Mouse (Mus musculus) hindbrain, embryonic 16.5 days (tissue): ENCODE measurements around the gene Sec13. TPM values are rescaled to one million over a fixed set of nuclear protein-coding genes. Genes with fewer than 3 reads are reported as not detected.

Source experiments
- ATAC-seq: fragments of 200-750 bp; cut with Nextera tagmentation; 2 replicates; pipeline ENCODE4 v1.8.0; 2017; ENCODE audit warnings: moderate TSS enrichment, moderate library complexity
- H3K27ac ChIP-seq: fragments of 300-500 bp; sonication (generic); 2 replicates; pipeline ENCODE4 v1.5.1; 2014; ENCODE audit warnings: low read depth, mild to moderate bottlenecking, control low read depth, low read length, moderate library complexity
- H3K27me3 ChIP-seq: fragments of 300-500 bp; sonication (generic); replicated peaks from 2 replicates; pipeline ENCODE4 v1.6.1; 2014; ENCODE audit warnings: low read length; ENCODE audit not compliant: control insufficient read depth, insufficient read depth
- H3K36me3 ChIP-seq: fragments of 300-500 bp; sonication (generic); 2 replicates; pipeline ENCODE4 v1.6.1; 2014; ENCODE audit warnings: mild to moderate bottlenecking, low read length, moderate library complexity, mixed read lengths; ENCODE audit not compliant: control insufficient read depth, insufficient read depth
- H3K4me1 ChIP-seq: fragments of 300-500 bp; sonication (generic); 2 replicates; pipeline ENCODE4 v1.6.1; 2014; ENCODE audit warnings: low read depth, low read length; ENCODE audit not compliant: control insufficient read depth, insufficient read depth
- H3K4me2 ChIP-seq: fragments of 300-500 bp; sonication (generic); 2 replicates; pipeline ENCODE4 v1.6.1; 2014; ENCODE audit warnings: mild to moderate bottlenecking, low read length, control low read depth, moderate library complexity
- H3K4me3 ChIP-seq: fragments of 300-500 bp; sonication (generic); 2 replicates; pipeline ENCODE4 v1.5.1; 2014; ENCODE audit warnings: mild to moderate bottlenecking, low read length, control low read depth, moderate library complexity
- H3K9ac ChIP-seq: fragments of 300-500 bp; sonication (generic); 2 replicates; pipeline ENCODE4 v1.6.1; 2014; ENCODE audit warnings: low read depth, mild to moderate bottlenecking, control low read depth, low read length, moderate library complexity
- H3K9me3 ChIP-seq: fragments of 300-500 bp; sonication (generic); 2 replicates; pipeline ENCODE4 v1.6.1; 2014; ENCODE audit warnings: mild to moderate bottlenecking, low read length, moderate library complexity; ENCODE audit not compliant: control insufficient read depth
- WGBS: fragments of 180-500 bp; shearing (Covaris S2); extraction: QIAGEN DNeasy Blood & Tissue Kit; methylation state at CpG from one replicate; pipeline ENCODE4 v1.1.7; 2014; 5-methylcytosine and 5-hydroxymethylcytosine counted together
- polyA plus RNA-seq: library from polyadenylated mRNA; unstranded; fragments of >200 nt; fragmentation: Nextera tagmentation; extraction: Ambion mirVana; gene quantifications from 2 replicates; pipeline ENCODE4 v1.2.1, GENCODE M21; 2015

Gene Sec13
- polyA plus RNA-seq, 1 experiment from 2014 or later = 197 TPM

DNA sequence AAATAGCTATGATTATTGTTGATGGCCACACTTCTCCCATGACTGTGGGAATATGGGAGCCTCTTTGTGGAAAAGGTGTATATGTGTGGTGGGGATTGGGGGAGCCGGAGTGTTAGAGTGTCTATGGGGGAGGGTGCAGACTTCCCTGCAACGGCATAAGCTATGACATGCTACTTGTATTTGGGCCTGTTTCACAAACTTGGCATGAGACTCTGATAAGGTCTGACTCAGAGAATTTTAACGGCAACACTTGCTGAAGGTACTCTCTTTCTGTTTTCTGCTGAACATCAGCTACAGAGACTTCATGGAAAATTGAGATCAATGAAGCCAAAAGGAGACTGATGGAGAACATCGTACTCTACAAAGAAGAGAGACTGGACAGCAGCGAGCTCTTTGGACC is 47.2 kb downstream of the Sec13 start:
- no peak overlapping the region for H3K27ac ChIP-seq
- ATAC-seq = no peak
- 93% methylated on average over 5 of the region's 5 CpGs for WGBS

DNA sequence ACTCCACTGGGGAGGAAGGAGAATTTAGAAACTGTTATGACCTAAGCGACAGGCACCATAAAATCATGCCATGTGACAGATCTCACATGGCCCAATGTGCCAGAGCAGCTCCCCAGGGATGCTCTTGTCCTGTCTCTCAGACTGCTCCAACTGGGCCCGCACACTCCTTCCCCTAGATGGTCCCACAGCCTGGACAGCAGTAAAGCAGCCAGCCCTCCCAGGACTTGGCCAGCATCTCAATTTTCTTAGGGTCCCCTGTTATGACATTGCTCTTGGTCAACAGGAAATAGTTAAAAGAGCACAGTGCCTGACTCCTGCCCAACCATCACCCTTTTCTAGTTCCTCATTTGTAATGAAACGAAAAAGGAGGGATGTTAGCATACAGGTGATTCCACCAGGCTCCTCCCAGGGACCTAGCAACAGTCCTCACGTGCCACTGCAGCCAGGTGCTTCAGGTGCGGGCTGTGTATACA is 47.8 kb downstream of the Sec13 start:
- Histone ChIP-seq H3K27ac (no peak overlapping the region), H3K9me3 (no peaks in the 10 kb centered on the region), H3K4me1 (no peaks in the 10 kb centered on the region), H3K27me3 (no peaks in the 10 kb centered on the region), H3K4me2 (no peak overlapping the region), H3K4me3 (no peak overlapping the region), H3K36me3 (no peaks in the 10 kb centered on the region), H3K9ac (no peak overlapping the region)
- ATAC-seq = no peak
- WGBS = 77% methylated on average over 5 of the region's 5 CpGs

More for the DNA sequence above, 47.2 kb downstream of the Sec13 start:
- H3K9me3 ChIP-seq = no peaks in the 10 kb centered on the region
- H3K36me3 ChIP-seq = no peaks in the 10 kb centered on the region
- no peak overlapping the region for H3K9ac ChIP-seq
- H3K27me3 ChIP-seq = no peaks in the 10 kb centered on the region
- H3K4me1 ChIP-seq = peaks cover 3% of the 10 kb centered on the region
- no peak overlapping the region for H3K4me3 ChIP-seq
- no peak overlapping the region for H3K4me2 ChIP-seq

DNA sequence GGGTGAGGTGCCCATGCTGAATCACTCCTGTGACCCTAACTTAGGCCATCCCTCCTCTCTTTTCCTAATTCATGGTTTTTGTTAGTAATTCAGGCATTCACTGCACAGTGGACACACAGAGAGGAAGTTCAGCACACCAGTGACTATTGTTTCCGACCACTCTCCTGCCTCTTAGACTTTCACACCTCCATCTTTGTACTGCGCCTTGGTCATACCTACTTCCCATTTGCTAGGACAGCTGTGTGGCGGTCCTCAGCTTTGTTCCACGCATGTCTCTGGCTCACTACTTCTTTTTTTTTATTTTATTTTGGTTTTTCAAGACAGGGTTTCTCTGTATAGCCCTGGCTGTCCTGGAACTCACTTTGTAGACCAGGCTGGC is 49.5 kb downstream of the Sec13 start:
- Histone ChIP-seq H3K4me1 (no peaks in the 10 kb centered on the region), H3K27ac (no peak overlapping the region; the same call in 1 of the 2 replicates), H3K4me3 (no peak overlapping the region), H3K9me3 (no peaks in the 10 kb centered on the region), H3K4me2 (no peak overlapping the region), H3K9ac (no peak overlapping the region), H3K36me3 (no peaks in the 10 kb centered on the region), H3K27me3 (no peaks in the 10 kb centered on the region)
- no peak for ATAC-seq
- WGBS = 83% methylated on average over 4 of the region's 4 CpGs

DNA sequence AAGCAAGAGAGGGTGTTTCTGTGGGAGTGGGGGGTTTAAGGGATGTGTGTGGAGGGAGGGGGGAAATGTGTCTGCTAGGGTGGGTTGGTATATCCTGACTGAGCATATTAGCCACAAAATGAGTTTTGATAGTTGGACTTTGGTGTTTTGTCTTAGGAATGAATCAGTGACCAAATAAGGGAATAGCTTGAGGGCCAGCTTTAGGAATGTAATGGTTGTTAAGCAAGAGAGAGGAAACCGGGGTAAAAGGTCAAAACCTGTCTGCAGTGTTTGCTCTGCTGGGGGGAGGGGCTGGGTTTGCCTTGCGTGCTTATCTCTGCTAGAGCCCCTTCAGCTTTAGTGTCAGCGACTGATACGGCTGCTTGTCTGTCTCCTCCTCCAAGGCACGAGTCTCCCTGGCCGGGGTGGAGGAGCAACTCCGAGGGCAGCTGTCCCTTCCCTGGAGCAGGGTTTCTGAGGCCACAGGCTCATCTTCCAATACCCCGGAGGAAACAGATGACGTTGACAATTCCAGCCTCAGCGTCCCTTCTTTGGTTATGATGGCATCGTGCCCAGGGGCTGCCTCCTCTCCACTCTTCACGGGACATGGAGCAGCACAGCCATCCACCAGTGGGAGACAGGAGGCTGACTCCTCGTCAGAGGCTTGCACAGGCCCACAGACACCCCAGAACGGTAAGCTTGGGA is 50.0 kb downstream of the Sec13 start:
- WGBS = 11% methylated on average over 14 of the region's 14 CpGs
- no peaks in the 10 kb centered on the region for H3K4me1 ChIP-seq
- H3K36me3 ChIP-seq = no peaks in the 10 kb centered on the region
- no peak overlapping the region for H3K4me2 ChIP-seq
- H3K4me3 ChIP-seq = no peak overlapping the region
- H3K27ac ChIP-seq = no peak overlapping the region; the same call in 1 of the 2 replicates
- 0 out of 2 replicates have a peak, but pooled peaks have one; percentile 40 for ATAC-seq
- H3K27me3 ChIP-seq = no peaks in the 10 kb centered on the region
- H3K9me3 ChIP-seq = no peaks in the 10 kb centered on the region
- no peak overlapping the region for H3K9ac ChIP-seq

DNA sequence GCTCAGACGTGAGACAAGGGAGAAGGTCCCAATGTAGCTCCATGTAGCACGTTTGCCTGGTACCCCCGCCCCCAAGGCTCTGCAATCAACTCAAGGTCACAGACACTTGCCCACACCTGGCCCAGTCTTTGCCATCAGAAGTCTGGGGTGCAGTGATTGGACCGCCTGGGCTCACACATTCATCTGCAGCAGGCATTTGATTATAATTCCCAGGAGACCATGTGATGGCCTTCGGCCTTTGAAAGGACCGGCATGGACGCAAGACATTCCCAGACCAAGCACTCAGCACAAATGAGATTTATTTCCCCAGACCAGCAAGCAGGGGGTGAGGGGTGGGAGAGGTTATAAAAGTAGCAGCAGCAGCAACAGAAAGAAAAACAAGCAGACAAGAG is 50.5 kb downstream of the Sec13 start:
- Histone ChIP-seq H3K9ac (no peak overlapping the region), H3K4me2 (no peak overlapping the region), H3K27ac (no peak overlapping the region), H3K36me3 (no peaks in the 10 kb centered on the region), H3K4me3 (no peak overlapping the region), H3K4me1 (no peaks in the 10 kb centered on the region), H3K27me3 (no peaks in the 10 kb centered on the region), H3K9me3 (no peaks in the 10 kb centered on the region)
- no peak for ATAC-seq
- 29% methylated on average over 7 of the region's 7 CpGs for WGBS

DNA sequence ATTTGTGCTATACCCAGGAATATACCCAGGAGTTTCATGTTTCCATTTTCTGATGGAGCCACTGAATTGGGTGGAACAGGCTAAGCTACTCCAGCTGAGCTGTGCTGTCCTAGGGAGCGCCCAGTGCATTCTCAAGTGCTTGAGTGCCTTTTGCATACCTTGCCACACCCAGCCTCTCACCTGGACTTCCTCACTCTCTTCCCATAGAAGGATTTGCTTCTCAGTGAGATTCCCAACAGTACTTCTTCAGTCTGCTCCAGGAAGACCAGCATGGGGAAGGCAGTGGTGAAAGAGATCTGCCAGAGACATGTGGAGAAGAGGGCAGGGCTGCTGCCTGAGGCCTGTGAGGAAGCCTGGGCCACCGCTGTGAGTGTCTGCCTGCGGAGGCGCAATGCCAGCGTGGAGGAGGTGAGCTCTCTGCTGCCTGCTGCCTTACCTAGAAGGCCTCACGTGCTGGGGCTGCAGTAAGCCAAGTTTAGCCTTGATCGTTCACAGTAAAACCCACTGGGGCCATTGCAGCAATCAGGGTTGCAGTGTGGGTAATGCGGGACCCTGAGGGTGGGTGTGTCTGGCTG is 53.9 kb downstream of the Sec13 start:
- Histone ChIP-seq H3K27ac (no peak overlapping the region), H3K27me3 (no peaks in the 10 kb centered on the region), H3K4me2 (no peak overlapping the region), H3K4me1 (no peaks in the 10 kb centered on the region), H3K9me3 (no peaks in the 10 kb centered on the region), H3K4me3 (no peak overlapping the region), H3K36me3 (no peaks in the 10 kb centered on the region), H3K9ac (no peak overlapping the region)
- 52% methylated on average over 8 of the region's 8 CpGs for WGBS
- no peak for ATAC-seq

DNA sequence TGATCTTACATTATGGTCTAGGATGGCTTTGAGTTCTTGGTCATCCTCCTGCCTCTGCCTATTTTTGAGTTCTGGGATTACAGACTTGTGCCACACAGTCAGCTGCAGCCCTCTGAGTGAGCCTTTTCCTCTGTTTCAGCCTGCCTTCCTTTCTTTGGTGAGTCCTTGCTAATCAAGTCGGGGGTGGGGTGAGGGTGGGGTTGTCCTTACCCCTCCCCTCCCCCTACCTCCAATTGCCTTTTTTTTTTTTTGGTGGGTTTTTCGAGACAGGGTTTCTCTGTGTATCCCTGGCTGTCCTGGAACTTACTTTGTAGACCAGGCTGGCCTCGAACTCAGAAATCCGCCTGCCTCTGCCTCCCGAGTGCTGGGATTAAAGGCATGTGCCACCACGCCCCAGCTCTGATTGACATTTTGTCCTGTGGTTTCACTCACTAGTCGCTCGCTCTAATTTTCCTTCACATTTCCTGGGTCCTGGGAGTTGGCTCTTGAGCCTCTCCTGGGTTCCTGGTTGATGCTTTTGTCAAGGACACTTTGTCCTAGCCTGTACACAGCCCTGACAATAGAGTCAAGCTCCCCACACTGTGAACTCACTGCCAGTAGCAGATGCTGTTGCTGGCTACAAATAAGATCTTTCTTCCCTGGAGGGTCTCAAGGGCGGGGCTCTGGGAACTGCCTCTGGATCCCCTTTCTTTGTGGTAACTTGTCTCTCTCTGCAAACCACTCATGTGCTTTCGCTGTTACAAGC is 57.3 kb downstream of the Sec13 start:
- ATAC-seq = no peak

DNA sequence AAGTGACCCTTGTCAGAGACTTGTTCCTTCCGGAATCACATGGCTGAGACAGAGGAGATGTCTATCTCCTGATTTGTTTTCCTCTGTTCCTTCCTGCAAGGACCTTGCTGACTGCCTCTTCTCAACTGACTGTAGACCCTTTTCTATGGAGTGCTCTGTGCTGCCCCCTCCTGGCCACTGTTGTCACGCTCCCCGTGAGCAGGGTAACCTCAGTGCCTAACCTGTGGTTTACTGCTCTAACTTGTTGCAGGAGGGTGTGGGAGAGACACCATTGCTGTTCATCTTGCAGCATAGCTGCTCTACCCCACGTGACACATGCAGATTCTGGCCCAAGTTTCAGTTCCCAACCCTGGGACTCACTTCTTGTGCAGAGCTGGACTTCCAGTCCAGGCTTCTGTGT is 59.3 kb downstream of the Sec13 start:
- Histone ChIP-seq H3K36me3 (no peaks in the 10 kb centered on the region), H3K4me1 (no peaks in the 10 kb centered on the region), H3K4me2 (no peak overlapping the region), H3K9me3 (no peaks in the 10 kb centered on the region), H3K27me3 (no peaks in the 10 kb centered on the region), H3K27ac (no peak overlapping the region), H3K4me3 (no peak overlapping the region), H3K9ac (no peak overlapping the region)
- ATAC-seq = 0 out of 2 replicates have a peak, but pooled peaks have one; percentile 54
- 16% methylated on average over 4 of the region's 4 CpGs for WGBS

More for the DNA sequence above, 57.3 kb downstream of the Sec13 start:
- Histone ChIP-seq H3K4me1 (no peaks in the 10 kb centered on the region), H3K27me3 (no peaks in the 10 kb centered on the region), H3K27ac (no peak overlapping the region), H3K9me3 (no peaks in the 10 kb centered on the region), H3K36me3 (no peaks in the 10 kb centered on the region), H3K9ac (no peak overlapping the region), H3K4me2 (no peak overlapping the region), H3K4me3 (no peak overlapping the region)
- 87% methylated on average over 10 of the region's 10 CpGs for WGBS

DNA sequence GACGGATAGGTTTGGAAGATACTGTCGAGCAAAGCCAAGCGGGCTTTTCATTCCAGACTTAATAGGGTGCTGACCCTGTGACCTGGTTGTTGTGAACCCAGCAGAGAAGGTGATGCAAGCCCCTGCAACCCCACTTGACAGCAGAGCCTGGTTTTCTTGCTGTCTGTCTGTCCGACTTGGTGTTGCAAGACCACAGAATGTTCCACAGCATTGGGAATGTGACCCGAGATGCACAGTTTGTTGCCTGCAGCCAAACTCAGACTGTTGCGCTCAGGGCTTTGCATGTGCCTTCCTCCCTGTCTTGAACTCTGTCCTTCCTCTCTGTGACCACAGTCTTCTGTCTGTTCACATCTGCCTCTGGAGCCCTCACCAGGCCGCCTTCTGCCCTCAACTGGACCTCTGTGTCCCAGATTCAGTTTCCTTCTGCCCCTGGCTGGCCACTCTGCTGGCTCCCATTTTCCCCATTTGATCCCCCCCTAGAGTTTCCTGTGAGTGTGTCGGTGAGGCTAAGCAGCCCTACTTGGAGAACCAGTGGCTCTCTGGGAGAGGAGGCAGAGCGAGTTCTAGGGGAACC is 60.5 kb downstream of the Sec13 start:
- H3K36me3 ChIP-seq = no peaks in the 10 kb centered on the region
- H3K9me3 ChIP-seq = no peaks in the 10 kb centered on the region
- H3K4me1 ChIP-seq = no peaks in the 10 kb centered on the region
- no peak overlapping the region for H3K4me3 ChIP-seq
- ATAC-seq = no peak
- no peak overlapping the region for H3K27ac ChIP-seq
- no peak overlapping the region for H3K4me2 ChIP-seq
- no peak overlapping the region for H3K9ac ChIP-seq
- WGBS = 86% methylated on average over 9 of the region's 9 CpGs
- no peaks in the 10 kb centered on the region for H3K27me3 ChIP-seq
